Mouse (Mus musculus) fat pad, adult 2 months (tissue): Measurements from ENCODE around the gene Pakap.

ENCODE experiments used
- DNase-seq: peaks from one replicate; pipeline ENCODE4 v3.0.0-alpha.2; 2011; ENCODE audit warnings: low read depth, low spot score; ENCODE audit errors: extremely low read depth

Gene Pakap

DNA sequence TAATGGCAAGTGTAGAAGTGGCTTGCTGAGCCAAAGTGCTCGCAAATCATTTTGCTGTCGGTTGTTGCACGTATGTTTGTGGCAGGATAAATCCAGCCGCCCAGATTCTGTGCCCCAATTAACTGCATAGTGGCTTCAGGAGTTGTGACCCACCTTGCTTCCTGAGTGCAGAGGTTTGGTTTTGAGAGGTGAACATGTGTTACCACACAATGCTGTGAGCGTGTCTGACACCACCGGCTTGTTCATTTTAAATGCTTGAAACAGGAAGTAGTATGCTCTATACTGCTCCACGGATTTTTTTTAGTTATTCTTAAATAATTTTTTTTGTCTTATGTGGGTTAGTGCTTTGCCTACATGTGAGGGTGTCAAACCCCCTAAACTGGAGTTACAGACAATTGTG lies 264.3 kb downstream of the Pakap start:
- DNase-seq: no peak

DNA sequence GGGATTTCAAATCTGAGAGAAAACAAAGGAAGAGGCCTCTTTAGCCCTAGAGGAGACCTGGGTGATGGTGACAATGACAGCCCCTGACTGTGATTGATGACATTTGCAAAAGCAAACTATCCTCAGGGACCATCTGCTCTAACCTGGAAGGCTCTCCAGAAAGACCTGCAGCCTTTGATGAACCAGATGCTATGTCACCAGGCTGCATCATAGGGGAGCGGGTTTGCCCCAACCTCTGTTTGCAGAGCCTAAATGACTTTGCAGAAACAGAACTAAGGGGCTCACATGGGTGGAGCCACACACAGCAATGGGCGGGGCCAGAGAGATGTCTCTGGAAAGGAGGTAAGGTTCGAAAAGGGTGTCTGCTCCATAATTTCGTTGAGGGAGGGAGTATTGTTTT lies 265.1 kb downstream of the Pakap start:
- no peak for DNase-seq

DNA sequence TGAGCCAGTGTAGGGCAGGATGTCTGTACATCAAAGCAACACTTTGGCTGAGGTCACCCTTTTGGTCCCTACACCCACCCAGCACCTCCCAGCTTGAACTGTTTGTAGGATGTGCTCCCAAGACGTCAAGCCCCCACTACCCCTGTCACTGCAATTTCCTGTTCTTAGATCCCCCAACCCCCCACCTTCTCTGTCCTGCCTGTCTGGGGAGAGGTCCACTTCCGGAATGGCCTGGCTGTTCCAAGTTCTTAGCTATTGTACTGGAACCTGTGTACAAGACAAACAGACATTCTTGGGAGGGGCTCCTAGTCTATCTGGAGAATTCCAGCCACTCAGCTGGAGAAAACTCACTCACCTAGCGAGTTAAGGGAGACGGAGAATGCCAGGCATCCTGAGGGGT lies 266.2 kb downstream of the Pakap start:
- DNase-seq: no peak

- DNase-seq: no peak
Observed at GRCm38 (mm10) chr4:57837089-57837488, 269.1 kb downstream of the Pakap start.

GRCm38 (mm10) chr4:57839343-57839742 lies 271.4 kb downstream of the Pakap start:
- peak; percentile 10 for DNase-seq

DNA sequence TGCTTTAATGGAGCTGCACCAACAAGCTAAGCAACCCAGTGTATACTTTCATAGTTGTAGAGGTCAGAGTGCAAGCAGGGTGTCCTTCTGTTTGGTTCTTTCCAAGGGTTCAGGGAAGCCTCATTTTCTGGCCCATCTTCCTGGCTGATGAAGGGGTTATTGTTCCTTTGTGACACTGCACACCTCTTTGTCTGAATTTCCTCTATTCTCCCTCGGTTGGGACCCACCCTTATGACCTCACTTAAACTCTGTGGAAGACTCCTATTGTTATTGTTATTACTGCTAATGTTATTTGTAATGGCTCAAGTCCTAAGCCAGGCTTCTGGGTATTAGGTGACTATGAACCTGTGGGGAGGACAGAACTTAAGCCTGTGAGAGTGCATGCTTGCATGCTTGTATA lies 273.9 kb downstream of the Pakap start:
- DNase-seq: no peak

GRCm38 (mm10) chr4:57842472-57843305 lies 274.7 kb downstream of the Pakap start:
- no peak for DNase-seq

GRCm38 (mm10) chr4:57845031-57845431 lies 277.1 kb downstream of the Pakap start:
- DNase-seq: no peak

DNA sequence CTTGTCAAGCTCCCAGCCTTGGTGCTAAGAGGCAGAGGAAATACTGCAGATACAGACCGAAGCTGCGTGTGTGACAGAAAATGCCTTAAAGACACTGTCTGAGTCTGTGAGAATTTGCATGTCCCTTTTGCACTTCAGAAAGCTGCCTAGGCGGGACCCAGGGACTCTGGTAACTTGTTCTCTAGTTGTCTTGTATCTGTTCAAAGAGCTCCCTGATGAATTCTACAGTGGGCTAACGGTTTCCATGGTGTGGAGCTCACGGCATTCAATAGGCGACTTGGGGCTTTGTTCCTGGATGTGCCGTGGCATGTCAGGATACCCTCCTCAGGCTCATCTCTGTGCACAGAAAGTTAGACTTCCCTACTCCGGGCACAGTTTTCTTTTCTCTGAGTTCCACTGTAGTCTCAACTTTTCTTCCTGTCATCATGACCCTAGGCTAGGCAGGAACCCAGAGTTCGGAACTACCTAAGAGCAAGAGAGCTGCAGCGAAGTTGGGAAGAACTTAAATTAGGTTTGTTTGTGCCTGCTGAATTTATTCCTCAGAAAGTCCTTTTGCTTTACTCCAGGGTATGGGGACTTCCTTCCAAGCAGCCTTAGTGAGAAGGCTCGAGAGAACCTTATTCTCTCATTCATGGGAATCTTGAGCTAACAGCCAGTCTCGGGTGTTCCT lies 277.7 kb downstream of the Pakap start:
- DNase-seq: no peak

- DNase-seq: no peak
Observed at GRCm38 (mm10) chr4:57846381-57846990, 278.5 kb downstream of the Pakap start.

DNA sequence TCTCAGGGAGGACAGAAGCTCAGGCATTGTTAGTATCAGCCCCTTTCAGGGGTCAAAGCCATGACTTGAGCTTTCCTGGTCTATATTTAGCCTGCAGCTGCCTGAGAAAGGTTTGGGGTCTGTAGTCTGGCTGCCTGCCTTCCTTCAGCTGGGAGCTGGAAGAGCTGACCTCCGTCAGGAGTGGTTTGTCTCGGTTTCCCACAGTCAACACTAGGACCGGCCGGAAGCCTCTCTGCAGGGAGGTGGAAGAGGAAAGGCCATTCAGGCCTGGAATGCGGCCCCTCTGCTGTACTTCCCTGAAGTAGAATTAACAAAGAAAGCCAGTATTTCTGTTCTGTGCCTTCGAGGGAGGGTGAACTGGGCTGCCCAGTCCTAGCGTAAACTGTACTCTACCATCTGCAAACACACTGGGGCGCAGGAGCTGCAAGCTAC lies 279.0 kb downstream of the Pakap start:
- no peak for DNase-seq

DNA sequence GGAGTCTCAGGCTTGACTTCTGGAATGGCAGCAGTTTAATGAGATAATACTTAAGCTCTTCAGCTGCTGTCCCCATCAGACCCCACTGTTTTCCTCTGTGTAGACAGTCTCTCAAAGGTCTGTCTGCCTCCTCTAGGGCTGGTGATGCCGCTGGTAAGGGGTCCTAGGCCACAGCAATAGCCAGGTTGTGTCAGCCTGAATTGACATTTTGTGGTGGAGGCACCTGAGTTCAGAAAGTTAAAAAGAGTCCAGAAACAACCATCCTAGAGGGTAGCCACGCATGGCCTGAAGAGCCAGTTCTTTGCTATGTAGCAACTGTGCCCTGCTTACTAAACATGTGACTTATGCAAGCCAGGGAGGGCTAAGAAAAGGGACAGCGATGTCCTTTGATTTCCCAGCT lies 279.7 kb downstream of the Pakap start:
- DNase-seq: no peak

DNA sequence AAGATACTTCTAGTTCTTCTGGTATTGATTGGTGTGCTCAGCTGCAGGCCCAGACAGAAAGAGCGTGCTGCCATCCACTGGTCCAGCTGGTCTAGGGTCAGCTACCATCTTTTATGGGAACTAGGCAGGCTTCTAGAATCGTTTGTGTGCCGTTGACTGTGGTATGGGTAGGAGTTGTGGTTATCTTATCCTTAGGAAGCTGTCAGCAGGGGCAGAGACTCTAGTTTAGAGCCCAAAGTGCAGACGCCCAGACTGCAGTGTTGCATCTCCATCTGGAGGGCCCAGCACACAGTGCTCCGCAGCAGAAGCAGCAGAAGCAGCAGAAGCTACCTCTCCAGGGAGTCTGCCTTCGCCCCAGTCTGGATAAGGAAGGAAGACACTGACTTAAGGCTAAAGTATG lies 281.5 kb downstream of the Pakap start:
- DNase-seq: no peak

GRCm38 (mm10) chr4:57851731-57852130 lies 283.8 kb downstream of the Pakap start:
- no peak for DNase-seq

DNA sequence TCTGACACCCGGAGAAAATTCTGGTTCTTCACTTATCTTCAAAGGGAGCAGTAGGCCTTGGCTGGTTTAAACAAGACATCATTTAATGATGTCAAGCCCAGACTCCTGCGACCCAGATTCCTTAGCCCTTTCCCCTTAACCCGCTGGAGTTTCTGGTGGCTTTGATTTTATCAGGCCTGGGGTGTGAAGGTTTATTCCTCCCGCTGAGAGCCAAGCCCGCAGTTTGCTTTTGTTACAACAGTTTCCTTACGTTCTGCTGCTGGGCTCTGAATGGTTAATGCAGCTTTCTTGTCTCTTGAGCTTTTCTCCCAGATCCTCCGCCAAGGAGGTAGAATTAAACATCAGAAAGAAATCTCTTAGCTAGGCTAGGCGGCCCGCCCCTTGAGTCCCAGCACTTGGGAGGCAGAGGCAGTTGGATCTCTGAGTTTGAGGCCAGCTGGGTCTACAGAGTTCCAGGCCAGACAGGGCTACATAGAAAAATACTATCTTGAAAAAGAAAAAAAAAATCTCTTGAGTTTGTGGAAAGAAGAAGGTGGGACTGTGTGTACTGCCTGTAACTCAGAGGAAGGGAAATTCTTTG lies 284.6 kb downstream of the Pakap start:
- DNase-seq: no peak

- no peak for DNase-seq
Observed at GRCm38 (mm10) chr4:57854181-57854580, 286.2 kb downstream of the Pakap start.

GRCm38 (mm10) chr4:57855281-57855941 lies 287.4 kb downstream of the Pakap start:
- DNase-seq: no peak

DNA sequence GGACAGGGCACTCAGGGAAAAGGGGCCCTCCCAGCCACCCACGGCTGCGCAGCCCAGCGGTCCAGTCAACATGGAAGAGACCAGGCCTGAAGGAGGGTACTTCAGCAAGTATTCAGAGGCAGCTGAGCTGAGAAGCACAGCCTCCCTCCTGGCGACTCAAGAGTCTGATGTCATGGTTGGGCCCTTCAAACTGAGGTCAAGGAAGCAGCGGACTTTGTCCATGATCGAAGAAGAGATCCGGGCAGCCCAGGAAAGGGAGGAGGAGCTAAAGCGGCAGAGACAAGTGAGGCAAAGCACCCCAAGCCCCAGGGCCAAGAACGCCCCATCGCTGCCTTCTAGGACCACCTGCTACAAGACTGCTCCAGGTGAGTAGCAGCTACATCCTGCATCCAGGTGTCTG lies 288.7 kb downstream of the Pakap start:
- no peak for DNase-seq

DNA sequence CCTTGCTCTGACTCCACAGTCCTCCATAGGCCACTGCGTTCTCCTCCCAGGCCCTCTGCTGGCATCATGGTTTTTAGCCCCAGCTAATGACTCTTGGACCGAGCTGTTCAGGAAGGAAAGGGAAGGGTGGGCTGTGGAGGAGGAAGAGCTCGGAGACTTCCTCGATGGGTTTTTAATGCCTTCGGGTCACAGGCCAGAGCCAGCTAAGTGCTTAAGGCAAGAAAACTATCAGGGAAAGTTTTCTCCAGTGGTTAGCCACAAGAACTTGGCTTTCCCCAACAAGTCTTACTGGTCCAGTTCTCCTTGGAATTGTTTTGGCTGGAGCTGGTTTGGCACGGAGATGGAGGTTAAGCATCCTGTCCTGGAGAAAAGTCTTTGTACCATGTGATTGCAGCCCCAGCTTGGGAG lies 292.2 kb downstream of the Pakap start:
- DNase-seq: no peak

- no peak for DNase-seq
Observed at GRCm38 (mm10) chr4:57861166-57861565, 293.2 kb downstream of the Pakap start.

DNA sequence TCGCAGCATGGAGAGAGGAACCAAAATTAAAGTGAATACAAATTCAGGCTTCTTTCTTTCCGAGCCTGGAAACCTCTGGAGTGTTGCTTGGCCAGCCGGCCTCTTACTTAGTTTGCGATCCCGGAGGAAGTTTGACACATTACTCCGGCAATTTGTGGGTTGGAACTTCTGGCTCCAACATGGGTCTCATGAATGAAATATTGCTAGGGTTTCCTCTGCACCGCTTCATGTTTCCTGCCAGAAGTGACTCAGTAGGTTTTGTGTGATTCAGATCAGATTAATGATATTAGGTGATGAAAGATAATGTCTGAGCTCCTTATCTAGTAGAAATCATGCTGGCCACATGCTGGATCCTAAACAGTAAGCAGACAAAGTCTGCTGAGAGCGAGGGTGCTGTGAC lies 293.9 kb downstream of the Pakap start:
- no peak for DNase-seq
